Mouse (Mus musculus) midbrain, embryonic 14.5 days (tissue): ENCODE data around the gene Vps13a. TPM values are rescaled to one million over a fixed set of nuclear protein-coding genes. Genes with fewer than 3 reads are reported as not detected.
"Not testable (repeated sequence)": the region's sequence is repeated elsewhere in the genome, so short reads cannot be mapped to it uniquely, and the experiment has no call there.

Experiments used
- ATAC-seq: fragments of 200-750 bp; cut with Nextera tagmentation; 2 replicates; pipeline ENCODE4 v1.8.0; 2017; ENCODE audit warnings: moderate number of reproducible peaks, moderate library complexity; ENCODE audit not compliant: low FRiP score, low TSS enrichment
- DNase-seq: peaks from one replicate; pipeline ENCODE4 v3.0.0-alpha.2; 2015
- H3K27ac ChIP-seq: fragments of 300-500 bp; sonication (generic); replicated peaks from 2 replicates; pipeline ENCODE4 v1.5.1; 2014; ENCODE audit warnings: mild to moderate bottlenecking, low read depth, low read length, moderate library complexity
- H3K27me3 ChIP-seq: fragments of 300-500 bp; sonication (generic); 2 replicates; pipeline ENCODE4 v1.6.1; 2014; ENCODE audit warnings: low read length, control low read depth, mixed read lengths; ENCODE audit not compliant: control insufficient read depth, insufficient read depth
- H3K36me3 ChIP-seq: fragments of 300-500 bp; sonication (generic); 2 replicates; pipeline ENCODE4 v1.6.1; 2014; ENCODE audit warnings: low read length, control low read depth; ENCODE audit not compliant: control insufficient read depth, insufficient read depth
- H3K4me1 ChIP-seq: fragments of 300-500 bp; sonication (generic); 2 replicates; pipeline ENCODE4 v1.6.1; 2014; ENCODE audit warnings: mild to moderate bottlenecking, antibody characterized with exemption, low read length, control low read depth; ENCODE audit not compliant: control insufficient read depth, insufficient read depth
- H3K4me2 ChIP-seq: fragments of 300-500 bp; sonication (generic); 2 replicates; pipeline ENCODE4 v1.6.1; 2014; ENCODE audit warnings: mild to moderate bottlenecking, low read length, moderate library complexity
- H3K4me3 ChIP-seq: fragments of 300-500 bp; sonication (generic); replicated peaks from 2 replicates; pipeline ENCODE4 v1.5.1; 2014; ENCODE audit warnings: low read depth, low read length
- H3K9ac ChIP-seq: fragments of 300-500 bp; sonication (generic); replicated peaks from 2 replicates; pipeline ENCODE4 v1.6.1; 2014; ENCODE audit warnings: mild to moderate bottlenecking, low read length, moderate library complexity
- H3K9me3 ChIP-seq: fragments of 300-500 bp; sonication (generic); 2 replicates; pipeline ENCODE4 v1.6.1; 2016; ENCODE audit warnings: low read length, control low read depth, mixed read lengths; ENCODE audit not compliant: control insufficient read depth
- WGBS: fragments of 180-500 bp; shearing (Covaris S2); extraction: QIAGEN DNeasy Blood & Tissue Kit; methylation state at CpG from one replicate; pipeline ENCODE4 v1.1.7; 2014; 5-methylcytosine and 5-hydroxymethylcytosine counted together
- polyA plus RNA-seq: library from polyadenylated mRNA; unstranded; fragments of >200 nt; fragmentation: Nextera tagmentation; extraction: Ambion mirVana; gene quantifications from 2 replicates; pipeline ENCODE4 v1.2.1, GENCODE M21; 2014

Vps13a gene
- polyA plus RNA-seq, 1 experiment from 2014 or later = 11.7 TPM

DNA sequence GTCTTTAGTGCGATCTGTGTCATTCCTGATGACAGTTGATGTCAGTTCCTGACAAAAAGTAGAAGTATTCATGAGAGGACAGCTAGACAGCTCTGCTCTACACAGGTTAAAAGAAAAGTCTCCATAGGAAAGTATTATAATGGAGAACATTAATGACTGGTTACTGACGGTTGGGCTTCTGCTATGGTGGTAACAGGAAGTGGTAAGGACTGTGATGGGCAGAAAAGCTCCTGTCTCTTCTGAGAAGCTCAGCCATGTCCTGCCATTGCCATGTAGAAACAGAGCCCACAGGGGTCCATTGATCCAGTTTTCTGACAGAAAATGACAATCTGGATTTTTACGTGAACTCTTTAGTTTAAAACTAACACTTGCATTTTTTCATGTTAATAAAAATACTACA, 21.4 kb upstream of the Vps13a start:
- no peak overlapping the region for H3K4me2 ChIP-seq
- no peak for DNase-seq
- H3K9ac ChIP-seq = no peak overlapping the region
- H3K4me3 ChIP-seq = no peak overlapping the region
- H3K27me3 ChIP-seq = no peaks in the 10 kb centered on the region
- no peaks in the 10 kb centered on the region for H3K9me3 ChIP-seq
- H3K4me1 ChIP-seq = no peaks in the 10 kb centered on the region
- no peak overlapping the region for H3K27ac ChIP-seq
- H3K36me3 ChIP-seq = no peaks in the 10 kb centered on the region
- 89% methylated on average over 3 of the region's 3 CpGs for WGBS
- no peak for ATAC-seq

DNA sequence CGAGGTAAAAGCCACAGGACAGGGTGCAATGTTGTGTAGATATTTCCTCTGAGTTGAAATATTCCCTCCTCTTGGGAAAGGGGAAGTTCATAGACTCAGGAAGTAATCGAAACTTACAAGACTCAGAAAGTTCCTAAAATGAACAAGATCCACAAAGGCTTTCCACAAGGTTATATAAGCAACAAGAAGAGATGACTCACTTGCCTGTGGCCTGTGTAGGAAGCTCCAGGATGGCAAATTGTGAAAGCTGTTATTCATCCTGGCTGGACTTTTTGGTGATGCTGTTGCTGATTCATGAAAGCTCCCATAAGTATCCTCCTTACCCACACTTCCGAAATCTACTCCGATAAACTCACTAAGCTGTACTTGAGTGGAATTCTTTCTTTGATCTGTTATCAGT, 17.2 kb upstream of the Vps13a start:
- 82% methylated on average over 4 of the region's 4 CpGs for WGBS
- no peak overlapping the region for H3K4me3 ChIP-seq
- H3K9me3 ChIP-seq = no peaks in the 10 kb centered on the region
- no peaks in the 10 kb centered on the region for H3K27me3 ChIP-seq
- ATAC-seq (no peak), DNase-seq (no peak)
- H3K36me3 ChIP-seq = no peaks in the 10 kb centered on the region
- H3K9ac ChIP-seq = no peak overlapping the region
- H3K4me1 ChIP-seq = no peaks in the 10 kb centered on the region
- no peak overlapping the region for H3K27ac ChIP-seq
- H3K4me2 ChIP-seq = no peak overlapping the region

DNA sequence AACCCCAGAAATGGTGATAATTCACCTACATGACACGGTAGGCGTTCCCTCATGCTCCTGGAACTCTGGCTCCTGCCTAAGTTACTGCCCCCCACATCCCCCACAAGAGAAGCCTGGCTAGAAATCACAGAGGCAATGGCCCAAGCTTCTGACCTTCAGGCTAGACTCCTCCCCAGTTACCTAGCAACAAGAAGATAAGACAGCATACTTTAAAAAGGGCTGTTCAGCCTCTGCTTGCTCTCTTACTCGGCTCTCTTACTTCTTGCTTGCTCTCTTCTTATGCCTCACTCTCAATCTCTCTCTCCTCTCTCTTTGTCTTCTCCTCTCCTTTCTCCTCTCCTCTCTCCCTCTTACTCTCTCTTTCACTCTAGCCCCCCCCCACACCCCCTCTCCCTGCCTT, 13.8 kb upstream of the Vps13a start:
- ATAC-seq, H3K27me3 ChIP-seq, H3K4me2 ChIP-seq, H3K9me3 ChIP-seq, DNase-seq, H3K36me3 ChIP-seq, H3K4me3 ChIP-seq, H3K4me1 ChIP-seq, H3K27ac ChIP-seq, H3K9ac ChIP-seq: not testable (repeated sequence)
- WGBS = 94% methylated on average over 3 of the region's 3 CpGs

DNA sequence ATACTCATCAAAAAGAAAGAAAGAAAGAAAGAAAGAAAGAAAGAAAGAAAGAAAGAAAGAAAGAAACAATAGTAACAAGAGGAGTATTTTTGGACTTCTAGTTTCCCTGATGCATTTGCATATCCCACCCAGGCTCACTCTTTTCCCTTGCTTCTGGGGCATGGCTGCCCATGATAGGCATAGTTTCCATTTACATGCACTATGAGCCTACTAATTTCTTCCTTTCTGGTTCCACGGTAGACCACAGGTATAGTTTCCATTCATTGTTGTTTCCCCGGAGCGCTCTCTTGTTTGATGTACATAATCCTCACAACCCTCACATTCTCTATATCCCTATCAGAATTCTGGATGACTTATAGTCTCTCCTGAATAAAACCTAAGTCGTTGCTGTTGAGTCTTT, 9.2 kb upstream of the Vps13a start:
- Histone ChIP-seq H3K4me1 (no peaks in the 10 kb centered on the region), H3K4me2 (no peak overlapping the region), H3K27me3 (no peaks in the 10 kb centered on the region), H3K27ac (no peak overlapping the region), H3K9ac (no peak overlapping the region), H3K9me3 (no peaks in the 10 kb centered on the region), H3K36me3 (no peaks in the 10 kb centered on the region), H3K4me3 (no peak overlapping the region)
- WGBS = 81% methylated on average over 4 of the region's 4 CpGs
- ATAC-seq = no peak
- no peak for DNase-seq

DNA sequence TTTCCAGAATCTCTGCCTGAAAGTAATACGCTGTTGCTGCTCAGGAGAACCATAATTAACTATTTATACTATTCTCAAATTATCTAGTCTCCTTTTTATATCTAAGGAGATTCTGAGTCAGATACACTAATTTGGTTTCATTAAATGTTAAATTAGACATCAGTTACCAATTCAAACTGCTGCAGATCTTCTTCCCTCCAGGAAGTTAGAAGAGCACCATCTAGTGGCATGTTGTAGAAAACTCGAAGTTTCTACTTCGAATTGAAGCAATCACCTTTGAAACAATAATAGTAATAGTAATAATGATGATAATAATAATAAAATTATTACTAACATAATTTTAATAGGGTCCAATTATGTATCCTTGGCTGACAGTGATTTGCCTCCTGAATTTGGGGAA, 4.1 kb upstream of the Vps13a start:
- Histone ChIP-seq H3K4me2 (no peak overlapping the region), H3K9me3 (no peaks in the 10 kb centered on the region), H3K4me3 (no peak overlapping the region), H3K27me3 (peaks cover 7% of the 10 kb centered on the region; the same call in 1 of the 2 replicates), H3K36me3 (no peaks in the 10 kb centered on the region), H3K4me1 (no peaks in the 10 kb centered on the region), H3K27ac (no peak overlapping the region), H3K9ac (no peak overlapping the region)
- DNase-seq = peak; percentile 81
- 26% methylated on average over 3 of the region's 3 CpGs for WGBS
- ATAC-seq = no peak

DNA sequence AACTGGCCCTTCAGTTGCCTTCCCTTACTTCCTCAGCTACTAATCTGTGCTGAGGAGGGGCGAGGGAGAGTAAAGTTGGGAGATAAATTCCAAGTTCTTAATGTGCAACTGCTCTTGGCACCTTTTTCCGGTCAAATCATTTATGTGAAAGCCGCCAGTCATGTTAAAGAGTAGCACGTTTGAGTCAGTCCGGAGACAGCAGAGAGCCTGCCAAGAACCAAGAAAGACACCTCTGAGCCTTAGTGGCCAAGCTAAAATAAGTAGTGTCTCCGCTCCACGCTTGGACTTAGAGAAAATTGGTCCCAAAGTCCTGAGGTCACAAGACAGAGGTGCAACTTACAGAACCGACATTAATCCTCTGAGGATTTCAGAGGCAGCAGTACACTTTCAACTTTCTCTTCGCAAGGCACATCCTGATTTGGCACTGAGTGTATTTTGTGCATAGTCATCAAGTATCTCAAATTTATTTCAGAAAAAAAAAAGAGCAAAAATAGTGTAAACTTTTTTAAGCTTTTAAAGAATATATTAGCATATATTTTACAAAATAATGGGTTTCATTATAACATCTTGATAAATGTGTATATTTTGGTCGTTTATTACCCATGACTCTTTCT, 780 bp upstream of the Vps13a start:
- Histone ChIP-seq H3K9me3 (no peaks in the 10 kb centered on the region), H3K4me3 (peak overlapping the region; percentile 69), H3K36me3 (no peaks in the 10 kb centered on the region), H3K9ac (no peak overlapping the region), H3K4me2 (peak overlapping the region; percentile 96), H3K4me1 (no peaks in the 10 kb centered on the region), H3K27me3 (peaks cover 7% of the 10 kb centered on the region; the same call in 1 of the 2 replicates), H3K27ac (no peak overlapping the region)
- 12% methylated on average over 10 of the region's 10 CpGs for WGBS
- DNase-seq (no peak), ATAC-seq (no peak)

DNA sequence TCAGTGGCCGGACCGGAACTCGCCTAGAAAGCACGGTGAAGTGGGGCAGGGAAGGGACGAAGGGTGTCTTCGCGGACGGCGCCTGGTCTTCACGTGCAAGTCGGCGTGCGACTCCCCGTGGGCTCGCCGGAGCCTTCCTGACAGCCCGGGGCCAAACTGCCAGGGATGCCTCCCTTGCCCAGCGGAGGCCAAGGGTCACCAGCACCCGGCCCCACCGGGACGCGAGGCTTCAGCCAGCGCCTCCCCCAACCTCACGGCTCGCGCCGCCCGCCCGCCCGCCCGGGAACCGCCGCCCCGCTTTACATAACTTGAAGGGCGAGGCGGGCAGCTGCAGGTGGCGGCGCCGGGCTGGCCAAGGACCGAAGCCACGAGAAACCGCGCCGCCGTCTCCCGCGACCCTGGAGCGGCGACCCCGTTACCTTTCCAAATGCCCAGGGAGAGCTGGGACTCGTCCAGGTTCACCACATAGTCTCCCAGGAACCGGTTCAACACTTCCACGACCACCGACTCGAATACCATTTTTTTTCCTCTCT, 416 bp downstream of the Vps13a start:
- under 1% methylated on average over 53 of the region's 55 CpGs for WGBS
- Histone ChIP-seq H3K4me3 (peak overlapping the region; percentile 69), H3K4me2 (peak overlapping the region; percentile 96), H3K4me1 (no peaks in the 10 kb centered on the region), H3K36me3 (no peaks in the 10 kb centered on the region), H3K27ac (no peak overlapping the region), H3K27me3 (peaks cover 7% of the 10 kb centered on the region; the same call in 1 of the 2 replicates), H3K9ac (peak overlapping the region; percentile 57), H3K9me3 (no peaks in the 10 kb centered on the region)
- peak; percentile 60; the same call in 1 of the 2 replicates for ATAC-seq
- peak; percentile 57 for DNase-seq

DNA sequence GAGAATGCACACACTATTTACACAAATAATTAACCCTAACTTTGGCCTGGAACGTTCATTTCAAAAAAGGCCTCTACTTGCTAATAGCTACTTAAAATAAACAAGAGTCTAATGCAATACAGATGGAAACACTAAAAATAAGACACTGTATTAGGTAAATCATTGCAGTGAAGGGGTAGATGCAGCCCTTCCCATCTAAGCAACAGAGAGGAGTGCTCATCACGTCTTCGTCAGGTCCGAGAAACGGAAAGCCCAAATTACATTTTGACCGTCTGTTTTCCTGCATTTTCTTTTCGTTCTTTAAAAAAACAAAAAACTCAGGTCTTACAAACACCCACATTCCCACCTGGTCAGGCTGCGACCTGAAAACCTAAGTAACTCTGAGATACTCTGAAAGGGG, 947 bp downstream of the Vps13a start:
- ATAC-seq = no peak
- Histone ChIP-seq H3K27me3 (peaks cover 7% of the 10 kb centered on the region; the same call in 1 of the 2 replicates), H3K36me3 (no peaks in the 10 kb centered on the region), H3K9ac (peak overlapping the region; percentile 57), H3K4me3 (peak overlapping the region; percentile 69), H3K4me1 (no peaks in the 10 kb centered on the region), H3K27ac (no peak overlapping the region), H3K4me2 (peak overlapping the region; percentile 96), H3K9me3 (no peaks in the 10 kb centered on the region)
- DNase-seq = peak; percentile 8
- 17% methylated on average over 8 of the region's 8 CpGs for WGBS

DNA sequence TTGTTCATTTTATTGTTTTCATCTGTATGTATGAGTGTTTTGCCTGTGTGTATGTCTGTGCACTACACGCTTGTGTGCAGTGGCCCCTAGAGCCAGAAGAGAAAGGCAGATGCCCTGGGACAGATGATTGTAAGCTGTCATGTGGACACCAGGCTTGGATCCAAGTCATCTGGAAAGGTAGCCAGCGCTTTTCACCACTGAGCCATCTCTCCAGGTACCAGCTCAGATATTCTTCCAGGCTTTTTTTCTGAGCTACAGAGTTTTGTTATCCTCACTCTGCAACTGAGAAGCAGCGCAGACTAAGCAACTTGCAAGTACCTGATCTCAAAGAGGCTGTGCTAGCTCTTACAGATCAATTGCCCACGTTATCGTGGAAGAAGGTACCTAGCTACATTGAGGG, 1.5 kb downstream of the Vps13a start:
- no peak overlapping the region for H3K9ac ChIP-seq
- no peak overlapping the region for H3K4me2 ChIP-seq

More for the DNA sequence above, 1.5 kb downstream of the Vps13a start:
- ATAC-seq (no peak), DNase-seq (no peak)
- H3K27ac ChIP-seq = no peak overlapping the region
- H3K27me3 ChIP-seq = peaks cover 7% of the 10 kb centered on the region; the same call in 1 of the 2 replicates
- no peaks in the 10 kb centered on the region for H3K9me3 ChIP-seq
- no peak overlapping the region for H3K4me3 ChIP-seq
- 71% methylated on average over 5 of the region's 5 CpGs for WGBS
- no peaks in the 10 kb centered on the region for H3K4me1 ChIP-seq
- H3K36me3 ChIP-seq = no peaks in the 10 kb centered on the region
